Comparison of ENCODE assay signal across 26 mouse cellular contexts in genomic region chr10:44627431-44627830, GRCm38 (mm10).
"Had no signal": no experiment of that assay in that cellular context is flagged by ENCODE, and none has a peak within 500 bp of the region (broad histone marks: within the 10 kb centered on the region; RNA-seq: fewer than 3 reads in every experiment).

No protein-coding gene starts in this region.

- ATAC-seq: hindbrain, embryonic 16.5 days; inflammation-experienced regulatory T-cells, adult 6 months; intestine, embryonic 16.5 days had no signal

- H3K9ac ChIP-seq: heart, embryonic 12.5 days; hindbrain, embryonic 12.5 days; hindbrain, embryonic 14.5 days; kidney, embryonic 15.5 days; limb, embryonic 12.5 days; liver, embryonic 13.5 days had no signal

- H3K4me1 ChIP-seq: heart, embryonic 10.5 days; hindbrain, embryonic 10.5 days; hindbrain, embryonic 12.5 days; kidney, embryonic 15.5 days; liver, embryonic 13.5 days had no signal

- H3K4me3 ChIP-seq: heart, adult 2 months; heart, embryonic 10.5 days; heart, embryonic 12.5 days; hindbrain, embryonic 10.5 days; hindbrain, embryonic 12.5 days; kidney, embryonic 15.5 days; limb, embryonic 12.5 days; liver, embryonic 13.5 days had no signal

- H3K36me3 ChIP-seq: heart, embryonic 10.5 days; heart, embryonic 12.5 days; hindbrain, embryonic 10.5 days; hindbrain, embryonic 12.5 days; kidney, embryonic 15.5 days; limb, embryonic 12.5 days; liver, embryonic 13.5 days had no signal

- H3K9me3 ChIP-seq: heart, embryonic 10.5 days; heart, embryonic 12.5 days; hindbrain, embryonic 10.5 days; hindbrain, embryonic 12.5 days; kidney, embryonic 15.5 days; limb, embryonic 12.5 days; liver, embryonic 13.5 days had no signal

- H3K4me2 ChIP-seq: heart, embryonic 12.5 days; hindbrain, embryonic 12.5 days; hindbrain, embryonic 14.5 days; kidney, embryonic 15.5 days; limb, embryonic 12.5 days; liver, embryonic 11.5 days; liver, embryonic 13.5 days had no signal

- H3K27me3 ChIP-seq: heart, embryonic 12.5 days; hindbrain, embryonic 12.5 days; kidney, embryonic 15.5 days; limb, embryonic 12.5 days; liver, embryonic 13.5 days had no signal

- H3K27ac ChIP-seq: heart, adult 2 months; heart, embryonic 10.5 days; hindbrain, embryonic 10.5 days; hindbrain, embryonic 12.5 days; hindbrain, embryonic 14.5 days; kidney, embryonic 15.5 days; kidney, postnatal 0 days; limb, embryonic 12.5 days; liver, embryonic 13.5 days had no signal

- DNase-seq: gastrocnemius, postnatal 14 days; heart, adult 2 months; heart, postnatal 10 days; heart, postnatal 4 days; kidney, adult 11 months; kidney, adult 2 months; kidney, adult 9 months; kidney, postnatal 14 days; kidney, postnatal 36 days; layer of hippocampus, adult 9-11 months; layer of hippocampus, postnatal 36 days; left cerebral cortex, postnatal 4 days; liver; liver, embryonic 13.5 days had no signal
